Mouse (Mus musculus): ENCODE data around the gene Map2k7.
"Not testable (repeated sequence)": the region's sequence is repeated elsewhere in the genome, so short reads cannot be mapped to it uniquely, and the experiment has no call there.

Map2k7 gene

DNA sequence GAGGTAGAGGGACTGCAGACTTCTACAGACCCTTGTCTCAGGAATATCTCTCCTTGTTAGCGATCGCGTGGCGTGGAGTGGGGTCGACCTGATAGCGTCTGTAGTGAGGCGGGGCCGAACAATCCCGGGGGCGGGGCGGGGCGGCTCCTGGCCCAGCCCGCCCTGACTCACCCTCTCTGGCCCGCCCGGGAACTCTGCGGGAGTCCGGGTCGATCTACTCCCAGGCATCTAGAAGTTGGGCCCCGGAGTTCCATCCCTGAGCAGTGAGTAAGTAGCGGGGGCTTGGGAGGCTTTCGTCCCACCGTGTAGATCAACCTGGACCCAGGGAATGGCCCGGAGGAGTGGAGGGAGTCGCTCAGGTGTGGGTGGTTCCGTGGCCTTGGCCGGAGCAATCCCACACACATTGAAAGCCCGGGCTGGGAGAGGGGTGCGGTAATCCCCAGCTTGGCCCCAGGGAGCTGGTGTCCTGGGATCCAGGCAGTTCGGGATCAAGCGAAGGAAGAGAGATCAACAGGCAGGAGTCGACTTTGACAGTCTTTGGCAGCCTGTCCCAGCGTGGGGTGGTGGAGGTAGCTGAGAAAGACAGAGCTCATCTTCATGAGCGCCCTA lies 11.7 kb upstream of the Map2k7 start, which contains the start of gene Lrrc8e:
TSS of gene Lrrc8e (plus strand) at position 89 of the 609 bp plus-strand sequence.
- DNase-seq (ENCODE audit: low spot score): no peak

GRCm38 (mm10) chr8:4227919-4228318 lies 10.6 kb upstream of the Map2k7 start:
- no peak for DNase-seq (ENCODE audit: low spot score)

- DNase-seq (ENCODE audit: low spot score): no peak
Observed at GRCm38 (mm10) chr8:4229784-4230183, 8.8 kb upstream of the Map2k7 start.

- peak; percentile 65 for DNase-seq (ENCODE audit: low spot score)
Observed at GRCm38 (mm10) chr8:4230612-4231351, 7.8 kb upstream of the Map2k7 start.

GRCm38 (mm10) chr8:4237814-4238433 lies 616 bp upstream of the Map2k7 start:
- no peak for DNase-seq (ENCODE audit: low spot score)

GRCm38 (mm10) chr8:4239193-4239890 lies 802 bp downstream of the Map2k7 start:
- no peak for DNase-seq (ENCODE audit: low spot score)

DNA sequence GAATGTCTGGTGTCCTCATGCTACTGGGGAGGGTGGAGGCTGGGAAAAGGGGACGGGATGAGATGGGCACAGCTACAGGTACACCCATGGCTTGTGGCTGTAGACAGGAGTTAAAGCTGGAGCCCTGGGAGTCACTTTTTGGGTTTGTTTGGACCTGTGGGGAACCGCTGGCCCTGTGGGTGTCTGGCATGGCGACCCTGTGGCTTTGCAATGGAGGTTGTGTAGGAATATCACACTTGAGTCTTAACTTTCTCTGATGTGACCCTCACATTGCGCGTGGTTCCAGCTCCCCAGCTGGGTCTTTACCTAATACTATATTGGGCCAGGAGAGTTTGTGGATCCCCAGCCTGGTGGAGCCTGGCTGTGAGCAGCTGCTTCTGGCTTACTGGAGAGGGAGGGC lies 6.5 kb downstream of the Map2k7 start:
- no peak for DNase-seq (ENCODE audit: low spot score)

GRCm38 (mm10) chr8:4245737-4246136 lies 7.2 kb downstream of the Map2k7 start:
- DNase-seq (ENCODE audit: low spot score): no peak

DNA sequence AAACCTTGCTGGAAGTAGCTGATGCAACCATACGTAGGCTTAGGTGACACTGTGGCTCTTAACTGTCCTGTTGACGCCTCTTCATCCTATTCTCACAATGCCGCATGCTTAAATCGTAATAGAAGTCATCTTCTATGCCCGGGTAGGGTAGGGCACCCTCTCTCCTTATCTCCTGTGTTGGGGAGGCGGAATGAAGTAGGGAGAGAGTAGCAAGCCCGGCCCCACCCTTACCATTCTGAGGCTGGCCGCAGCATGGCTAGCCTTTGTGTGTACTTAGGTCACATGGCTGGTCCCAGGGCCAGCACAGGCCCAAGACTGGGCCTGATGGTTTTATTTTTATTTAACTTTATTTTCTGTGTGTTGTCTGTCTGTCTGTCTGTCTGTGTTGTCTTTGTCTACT lies 8.7 kb downstream of the Map2k7 start:
- DNase-seq (ENCODE audit: low spot score): no peak

DNA sequence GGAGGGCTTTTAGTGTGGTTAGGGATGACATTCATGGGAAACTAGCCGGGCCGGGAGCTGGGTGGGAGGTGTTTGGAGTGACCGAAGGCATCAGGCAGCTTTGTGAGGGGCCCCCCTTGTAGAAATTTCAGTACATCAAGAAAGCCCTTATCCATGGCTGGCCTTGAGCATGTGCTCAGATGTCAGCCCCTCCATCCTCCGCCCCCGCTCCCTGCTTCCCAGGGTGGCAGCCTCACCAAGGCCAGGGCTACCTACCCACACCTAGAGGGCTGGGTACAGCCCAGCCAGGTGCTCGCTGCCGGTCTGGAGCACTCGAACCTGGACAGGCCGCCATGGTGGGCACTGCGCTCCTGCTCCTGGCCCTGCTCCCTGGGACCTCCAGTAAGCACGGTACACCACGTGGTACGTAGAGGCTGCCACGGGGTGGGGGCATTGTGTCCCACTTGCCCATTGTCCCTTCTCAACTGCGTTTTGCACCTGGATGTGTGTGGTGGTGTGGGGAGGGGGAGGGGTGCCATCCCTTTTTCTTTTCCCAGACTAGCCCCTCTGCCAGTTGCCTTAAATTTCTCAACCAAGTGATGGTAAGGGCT lies 9.5 kb downstream of the Map2k7 start, which contains the start of gene Tgfbr3l:
TSS of gene Tgfbr3l (plus strand) at position 264 of the 590 bp plus-strand sequence.
- DNase-seq (ENCODE audit: low spot score): no peak

- DNase-seq (ENCODE audit: low spot score): no peak
Observed at GRCm38 (mm10) chr8:4249213-4249612, 10.7 kb downstream of the Map2k7 start.

GRCm38 (mm10) chr8:4250306-4250970 lies 11.9 kb downstream of the Map2k7 start:
- peak; percentile 80 for DNase-seq (ENCODE audit: low spot score)

DNA sequence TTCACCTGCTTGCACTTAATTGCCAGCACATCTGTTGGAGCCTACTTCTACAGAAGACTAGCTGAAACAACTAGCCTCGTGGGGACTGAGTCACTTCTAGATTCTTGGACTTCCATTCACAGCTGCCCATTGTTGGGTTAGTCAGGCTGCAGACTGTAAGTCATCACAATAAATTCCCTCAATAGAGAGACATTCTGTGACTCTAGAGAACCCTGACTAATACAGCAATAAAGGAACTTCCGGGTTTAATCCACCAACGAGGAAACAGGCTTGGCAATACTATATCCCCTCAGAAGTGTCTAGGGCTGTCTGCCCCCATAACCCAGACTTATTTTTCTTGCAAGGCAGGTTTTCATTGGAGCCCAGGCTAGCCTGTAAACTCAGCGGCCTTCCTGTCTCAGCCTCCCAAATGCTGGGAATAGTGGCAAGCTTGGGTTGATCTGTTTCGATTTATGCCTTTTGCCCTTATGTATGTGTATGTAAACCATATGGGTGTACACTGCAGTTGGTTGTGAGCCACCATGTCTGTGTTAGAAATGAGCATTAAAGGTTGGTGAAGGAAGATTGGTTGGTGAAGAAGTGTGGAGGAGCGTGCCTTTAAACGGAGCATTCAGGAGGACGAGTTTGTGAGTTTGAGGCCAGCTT lies 13.7 kb downstream of the Map2k7 start:
- DNase-seq (ENCODE audit: low spot score): no peak

- peak; percentile 96 for DNase-seq (ENCODE audit: low spot score)
Observed at GRCm38 (mm10) chr8:4252934-4253841, 14.6 kb downstream of the Map2k7 start, which contains the start of gene Snapc2. Gene Snapc2, plus strand, starts transcription at chr8:4253080.

- no peak for DNase-seq (ENCODE audit: low spot score)
Observed at GRCm38 (mm10) chr8:4254001-4254400, 15.5 kb downstream of the Map2k7 start.

DNA sequence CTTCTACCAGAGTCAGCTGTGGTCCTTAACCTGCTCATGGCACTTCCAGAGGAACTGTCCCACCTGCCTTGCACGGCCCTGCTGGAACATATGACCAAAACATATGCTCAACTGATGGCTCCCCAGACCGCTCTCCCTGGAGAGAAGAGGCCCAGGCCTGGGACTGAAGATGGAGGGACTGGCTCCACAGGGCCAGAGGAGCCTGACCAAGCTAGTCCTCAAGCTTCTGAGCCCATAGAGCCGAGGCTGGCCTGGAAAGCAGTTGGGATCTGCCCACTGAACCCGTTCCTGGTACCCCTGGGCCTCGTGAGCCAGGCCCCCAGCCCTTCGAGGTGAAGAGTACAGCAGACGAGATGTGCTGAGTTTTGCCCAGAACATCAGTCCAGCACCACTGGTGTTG lies 16.9 kb downstream of the Map2k7 start:
- DNase-seq (ENCODE audit: low spot score): not testable (repeated sequence)

DNA sequence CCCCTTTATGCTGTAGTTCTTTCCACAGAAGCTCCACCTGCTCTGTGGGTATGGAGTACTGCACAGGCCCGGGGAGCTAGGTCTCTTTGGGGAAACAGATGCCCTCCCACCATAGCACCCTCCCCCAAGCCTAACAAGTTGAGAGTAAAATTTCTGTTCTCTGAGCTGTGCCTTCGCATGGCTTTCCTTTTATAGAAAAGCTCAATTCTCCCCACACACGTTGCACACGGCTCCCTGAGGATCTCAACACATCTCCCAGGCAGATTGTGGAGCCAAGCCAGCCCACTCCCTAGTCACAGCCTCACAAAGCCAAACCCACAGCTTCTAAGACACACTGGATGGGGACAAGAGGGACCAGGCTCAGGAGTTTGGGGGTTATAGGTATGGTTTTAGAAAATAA lies 18.4 kb downstream of the Map2k7 start:
- no peak for DNase-seq (ENCODE audit: low spot score)

DNA sequence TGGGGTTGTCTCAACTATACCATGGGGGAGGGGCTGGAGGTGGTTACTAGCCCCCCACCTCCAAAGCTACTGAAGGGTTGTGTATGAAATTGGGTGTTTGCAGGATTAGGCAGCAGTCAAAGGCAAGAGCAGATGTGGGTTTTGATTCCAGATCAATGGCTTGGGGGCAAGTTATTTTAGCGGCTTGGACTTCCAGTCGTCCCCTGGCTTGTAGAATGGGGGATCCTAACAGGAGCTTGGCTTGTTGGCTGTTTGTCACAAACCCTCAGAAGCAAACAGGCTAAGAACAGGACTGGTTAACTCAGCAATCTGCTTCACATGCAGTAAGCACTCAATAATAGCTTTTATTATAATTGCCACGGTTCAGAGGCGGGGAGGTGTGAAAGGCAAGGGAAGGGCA lies 18.8 kb downstream of the Map2k7 start:
- DNase-seq (ENCODE audit: low spot score): no peak

GRCm38 (mm10) chr8:4258233-4258632 lies 19.7 kb downstream of the Map2k7 start:
- DNase-seq (ENCODE audit: low spot score): peak; percentile 69

DNA sequence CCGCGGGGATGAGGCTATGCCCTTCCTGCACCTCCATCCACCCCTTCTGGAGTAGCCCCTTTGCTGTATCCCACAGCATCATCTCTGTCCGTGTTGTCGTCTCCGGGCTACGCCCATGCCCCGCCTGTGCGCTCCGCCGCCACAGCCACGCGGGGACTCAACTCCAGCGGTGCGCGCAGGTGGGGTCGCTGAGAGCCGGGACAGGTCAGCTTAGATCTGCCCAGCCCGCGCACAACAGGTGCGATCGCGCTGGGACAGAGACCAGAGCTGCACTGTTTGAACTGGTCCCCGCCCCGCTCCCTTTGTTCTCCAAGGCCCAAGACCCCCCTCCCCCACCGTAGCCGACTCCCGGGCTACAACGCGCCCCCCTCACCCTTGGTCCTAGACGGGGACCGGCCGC lies 20.1 kb downstream of the Map2k7 start:
- no peak for DNase-seq (ENCODE audit: low spot score)
